Mouse (Mus musculus): Measurements from ENCODE around the gene Miga1. TPM values are rescaled to one million over a fixed set of nuclear protein-coding genes. Genes with fewer than 3 reads are reported as not detected.

Gene Miga1
- polyA plus RNA-seq, 1 experiment from 2014 or later = 19.4 TPM

DNA sequence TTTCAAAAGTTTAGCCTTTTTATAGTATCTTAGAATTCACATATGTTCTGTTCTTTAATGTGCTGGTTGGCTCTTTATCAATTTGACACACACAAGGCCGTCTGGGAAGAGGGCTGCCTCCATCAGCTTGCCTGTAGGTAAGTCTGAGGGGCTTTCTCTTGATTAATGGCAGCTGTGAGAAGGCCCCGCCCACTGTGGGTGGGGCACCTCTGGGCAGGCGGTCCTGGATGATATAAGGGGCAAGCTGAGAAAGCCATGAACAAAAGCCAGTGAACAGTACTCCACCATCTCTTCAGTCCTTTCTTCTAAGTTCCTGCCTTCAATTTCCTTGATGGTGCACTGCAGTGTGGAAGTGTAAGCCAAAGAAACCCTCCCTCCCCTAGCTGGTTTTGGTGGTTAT is 58.1 kb downstream of the Miga1 start:
- Histone ChIP-seq H3K36me3 (ENCODE audit: control insufficient read depth, insufficient read depth, low read length) (peaks cover 51% of the 10 kb centered on the region), H3K4me3 (ENCODE audit: low read depth, low read length) (no peak overlapping the region)

DNA sequence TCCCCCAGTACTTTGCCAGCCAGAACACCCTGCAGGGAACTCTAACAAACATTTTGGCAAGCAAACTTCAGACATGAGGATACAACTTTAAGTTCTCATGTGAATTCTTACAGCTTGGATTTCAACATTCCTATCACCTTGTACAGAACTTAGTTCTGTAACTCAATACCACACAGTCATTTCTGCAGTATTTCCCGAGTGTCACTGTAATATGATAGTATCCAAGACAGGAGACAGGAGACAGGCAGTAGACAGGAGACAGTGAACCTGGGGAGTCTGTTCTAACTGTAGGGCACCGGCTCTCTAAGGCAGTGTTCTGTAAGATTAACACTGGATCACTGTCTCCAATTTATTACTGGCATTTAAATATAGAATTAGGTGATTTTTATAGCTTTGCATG is 61.8 kb downstream of the Miga1 start:
- Histone ChIP-seq H3K9ac (ENCODE audit: low read length) (no peak overlapping the region), H3K4me3 (ENCODE audit: low read depth, low read length) (no peak overlapping the region), H3K27ac (ENCODE audit: low read depth, low read length) (no peak overlapping the region), H3K36me3 (ENCODE audit: control insufficient read depth, insufficient read depth, low read length) (peaks cover 41% of the 10 kb centered on the region), H3K4me1 (ENCODE audit: control insufficient read depth, insufficient read depth, low read length) (no peaks in the 10 kb centered on the region), H3K9me3 (replicated peaks; ENCODE audit: control insufficient read depth, low read length) (no peaks in the 10 kb centered on the region), H3K27me3 (replicated peaks; ENCODE audit: control insufficient read depth, insufficient read depth, low read length) (no peaks in the 10 kb centered on the region), H3K4me2 (ENCODE audit: low read length) (no peak overlapping the region)
- DNase-seq (ENCODE audit: low spot score) (no peak), ATAC-seq (no peak)
- 84% methylated on average over 2 of the region's 2 CpGs for WGBS

More for the DNA sequence above, 58.1 kb downstream of the Miga1 start:
- no peak for DNase-seq (ENCODE audit: low spot score)
- Histone ChIP-seq H3K9me3 (replicated peaks; ENCODE audit: control insufficient read depth, low read length) (no peaks in the 10 kb centered on the region), H3K27ac (ENCODE audit: low read depth, low read length) (no peak overlapping the region), H3K9ac (ENCODE audit: low read length) (no peak overlapping the region), H3K4me1 (ENCODE audit: control insufficient read depth, insufficient read depth, low read length) (no peaks in the 10 kb centered on the region), H3K4me2 (ENCODE audit: low read length) (no peak overlapping the region), H3K27me3 (replicated peaks; ENCODE audit: control insufficient read depth, insufficient read depth, low read length) (no peaks in the 10 kb centered on the region)
- WGBS = 46% methylated on average over 3 of the region's 3 CpGs
- no peak for ATAC-seq

DNA sequence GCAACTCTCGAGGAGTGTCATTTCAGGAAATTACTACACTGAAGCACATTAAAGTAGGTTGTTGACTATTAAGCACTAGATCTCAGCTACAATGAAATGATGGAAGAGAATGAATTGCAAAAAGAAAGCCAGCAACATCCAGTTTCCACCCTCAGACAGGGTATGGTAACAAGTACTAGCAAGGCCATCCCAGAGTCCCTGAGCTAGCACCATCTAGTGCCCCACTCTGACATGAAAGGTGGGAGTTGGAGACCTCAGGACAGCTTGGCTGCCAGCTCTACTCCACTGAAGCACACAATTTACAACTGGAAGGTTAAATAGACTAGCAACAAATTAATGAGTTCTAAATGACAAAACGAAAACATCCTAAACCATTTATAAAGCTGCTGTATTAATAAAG is 62.3 kb downstream of the Miga1 start:
- H3K27ac ChIP-seq (ENCODE audit: low read depth, low read length) = no peak overlapping the region

DNA sequence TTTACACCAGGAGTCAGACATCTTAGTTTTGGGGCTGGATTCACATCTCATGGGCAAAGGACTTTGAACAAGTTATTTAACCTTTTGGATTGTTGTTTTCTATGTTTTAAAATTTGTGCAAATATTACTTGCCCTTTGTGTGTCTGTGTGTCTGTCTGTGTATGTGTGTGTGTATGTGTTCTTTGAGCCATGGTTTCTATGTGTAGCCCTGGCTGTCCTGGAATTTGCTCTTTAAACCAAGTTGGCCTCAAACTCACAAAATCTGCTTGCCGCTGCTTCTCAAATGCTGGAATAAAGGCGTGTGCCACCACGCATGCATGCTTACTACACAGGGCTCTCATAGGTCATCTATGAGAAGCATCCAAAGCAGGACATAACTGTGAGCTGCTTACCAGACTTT is 63.3 kb downstream of the Miga1 start:
- Histone ChIP-seq H3K27ac (ENCODE audit: low read depth, low read length) (no peak overlapping the region), H3K4me2 (ENCODE audit: low read length) (no peak overlapping the region), H3K9me3 (replicated peaks; ENCODE audit: control insufficient read depth, low read length) (no peaks in the 10 kb centered on the region), H3K4me1 (ENCODE audit: control insufficient read depth, insufficient read depth, low read length) (no peaks in the 10 kb centered on the region), H3K4me3 (ENCODE audit: low read depth, low read length) (no peak overlapping the region), H3K27me3 (replicated peaks; ENCODE audit: control insufficient read depth, insufficient read depth, low read length) (no peaks in the 10 kb centered on the region), H3K9ac (ENCODE audit: low read length) (no peak overlapping the region), H3K36me3 (ENCODE audit: control insufficient read depth, insufficient read depth, low read length) (peaks cover 27% of the 10 kb centered on the region)
- WGBS = 97% methylated on average over 3 of the region's 3 CpGs
- ATAC-seq = no peak
- DNase-seq (ENCODE audit: low spot score) = no peak

More for the DNA sequence above, 62.3 kb downstream of the Miga1 start:
- Histone ChIP-seq H3K27me3 (replicated peaks; ENCODE audit: control insufficient read depth, insufficient read depth, low read length) (no peaks in the 10 kb centered on the region), H3K36me3 (ENCODE audit: control insufficient read depth, insufficient read depth, low read length) (peaks cover 37% of the 10 kb centered on the region), H3K9me3 (replicated peaks; ENCODE audit: control insufficient read depth, low read length) (no peaks in the 10 kb centered on the region), H3K9ac (ENCODE audit: low read length) (no peak overlapping the region), H3K4me2 (ENCODE audit: low read length) (no peak overlapping the region), H3K4me1 (ENCODE audit: control insufficient read depth, insufficient read depth, low read length) (no peaks in the 10 kb centered on the region), H3K4me3 (ENCODE audit: low read depth, low read length) (no peak overlapping the region)
- DNase-seq (ENCODE audit: low spot score) (no peak), ATAC-seq (no peak)
- WGBS = 92% methylated on average over 2 of the region's 2 CpGs

DNA sequence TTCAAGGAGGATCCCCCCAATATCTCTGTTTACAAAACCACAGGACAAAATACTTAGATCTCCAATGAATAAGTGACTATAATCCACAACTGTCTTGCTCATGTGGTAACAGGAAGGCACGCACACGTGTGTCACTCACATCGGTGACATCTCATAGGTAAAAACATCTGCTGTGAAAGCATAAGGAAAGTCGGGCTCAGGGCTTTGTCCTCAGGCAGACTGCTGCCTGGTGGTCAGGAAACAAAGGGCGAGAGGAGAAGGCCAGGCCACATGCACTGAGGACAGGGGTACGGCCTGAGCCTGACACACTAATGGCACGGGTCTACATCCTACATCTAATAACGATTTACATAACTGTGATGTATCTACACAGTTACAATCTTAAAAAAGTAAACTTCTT is 65.2 kb downstream of the Miga1 start:
- Histone ChIP-seq H3K4me2 (ENCODE audit: low read length) (no peak overlapping the region), H3K4me3 (ENCODE audit: low read depth, low read length) (no peak overlapping the region), H3K9ac (ENCODE audit: low read length) (no peak overlapping the region), H3K27me3 (replicated peaks; ENCODE audit: control insufficient read depth, insufficient read depth, low read length) (no peaks in the 10 kb centered on the region), H3K4me1 (ENCODE audit: control insufficient read depth, insufficient read depth, low read length) (no peaks in the 10 kb centered on the region), H3K9me3 (replicated peaks; ENCODE audit: control insufficient read depth, low read length) (no peaks in the 10 kb centered on the region), H3K36me3 (ENCODE audit: control insufficient read depth, insufficient read depth, low read length) (peaks cover 17% of the 10 kb centered on the region), H3K27ac (ENCODE audit: low read depth, low read length) (no peak overlapping the region)
- DNase-seq (ENCODE audit: low spot score) (no peak), ATAC-seq (no peak)
- 79% methylated on average over 8 of the region's 8 CpGs for WGBS

DNA sequence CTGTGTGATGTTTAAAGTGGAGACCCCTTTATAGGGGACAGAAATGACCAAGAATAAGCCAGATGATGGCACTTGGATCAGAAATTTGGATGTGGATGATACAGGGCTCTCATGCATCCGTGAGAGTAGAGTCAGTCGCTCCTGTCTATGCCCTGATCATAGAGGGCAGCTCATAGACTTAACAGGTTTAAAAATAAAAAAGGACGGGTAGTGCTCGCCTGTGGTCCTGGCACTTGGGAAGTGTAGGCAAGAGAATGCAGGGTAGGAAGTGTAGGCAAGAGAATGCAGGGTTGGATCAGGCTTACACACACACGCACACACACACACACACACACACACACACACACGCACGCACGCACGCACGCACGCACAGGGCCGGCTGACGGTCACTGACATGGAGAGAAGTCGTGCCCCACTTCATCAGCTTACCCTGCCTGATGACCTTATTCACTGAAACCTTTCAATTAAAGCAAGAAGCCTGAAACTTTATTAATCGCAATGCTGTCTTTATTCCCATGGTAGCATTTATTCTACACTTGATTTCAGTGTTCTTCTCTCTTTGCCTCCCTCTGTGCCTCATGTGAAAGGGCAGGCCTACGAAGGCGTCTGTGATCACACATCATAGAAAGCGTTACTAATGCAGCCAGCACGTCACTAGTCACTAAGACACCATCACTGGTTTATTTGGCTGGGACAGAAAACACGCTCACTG is 67.1 kb downstream of the Miga1 start:
- no peak overlapping the region for H3K4me2 ChIP-seq (ENCODE audit: low read length)
- H3K27me3 ChIP-seq (replicated peaks; ENCODE audit: control insufficient read depth, insufficient read depth, low read length) = no peaks in the 10 kb centered on the region
- H3K36me3 ChIP-seq (ENCODE audit: control insufficient read depth, insufficient read depth, low read length) = peaks cover 17% of the 10 kb centered on the region
- DNase-seq (ENCODE audit: low spot score) (no peak), ATAC-seq (no peak)
- H3K4me1 ChIP-seq (ENCODE audit: control insufficient read depth, insufficient read depth, low read length) = no peaks in the 10 kb centered on the region
- H3K9ac ChIP-seq (ENCODE audit: low read length) = no peak overlapping the region
- WGBS = 87% methylated on average over 20 of the region's 20 CpGs
- no peaks in the 10 kb centered on the region for H3K9me3 ChIP-seq (replicated peaks; ENCODE audit: control insufficient read depth, low read length)
- no peak overlapping the region for H3K4me3 ChIP-seq (ENCODE audit: low read depth, low read length)
- no peak overlapping the region for H3K27ac ChIP-seq (ENCODE audit: low read depth, low read length)

DNA sequence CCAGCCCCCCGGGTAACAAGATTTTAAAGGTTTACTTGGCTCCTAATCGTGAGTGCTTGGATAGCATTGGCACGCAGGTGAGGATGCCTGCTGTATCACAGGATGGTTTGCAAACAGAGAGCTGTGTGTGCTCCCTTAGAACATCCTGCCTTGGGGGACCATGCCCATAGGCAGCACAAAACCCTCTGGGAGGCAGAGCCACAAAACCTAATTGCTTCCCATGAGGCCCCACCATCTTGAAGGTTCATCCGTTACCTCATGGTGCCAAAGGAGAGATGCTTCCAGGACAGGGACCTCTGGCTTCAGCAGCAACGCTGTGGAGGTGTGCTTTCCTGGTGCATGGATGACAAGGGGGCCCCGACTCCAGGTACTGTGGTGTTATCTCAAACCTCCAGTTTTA is 68.3 kb downstream of the Miga1 start:
- H3K4me3 ChIP-seq (ENCODE audit: low read depth, low read length) = no peak overlapping the region
- H3K4me1 ChIP-seq (ENCODE audit: control insufficient read depth, insufficient read depth, low read length) = no peaks in the 10 kb centered on the region
- no peaks in the 10 kb centered on the region for H3K9me3 ChIP-seq (replicated peaks; ENCODE audit: control insufficient read depth, low read length)
- 85% methylated on average over 6 of the region's 6 CpGs for WGBS
- ATAC-seq (no peak), DNase-seq (ENCODE audit: low spot score) (no peak)
- no peaks in the 10 kb centered on the region for H3K27me3 ChIP-seq (replicated peaks; ENCODE audit: control insufficient read depth, insufficient read depth, low read length)
- H3K36me3 ChIP-seq (ENCODE audit: control insufficient read depth, insufficient read depth, low read length) = peaks cover 13% of the 10 kb centered on the region
- no peak overlapping the region for H3K9ac ChIP-seq (ENCODE audit: low read length)
- H3K4me2 ChIP-seq (ENCODE audit: low read length) = no peak overlapping the region
- no peak overlapping the region for H3K27ac ChIP-seq (ENCODE audit: low read depth, low read length)

DNA sequence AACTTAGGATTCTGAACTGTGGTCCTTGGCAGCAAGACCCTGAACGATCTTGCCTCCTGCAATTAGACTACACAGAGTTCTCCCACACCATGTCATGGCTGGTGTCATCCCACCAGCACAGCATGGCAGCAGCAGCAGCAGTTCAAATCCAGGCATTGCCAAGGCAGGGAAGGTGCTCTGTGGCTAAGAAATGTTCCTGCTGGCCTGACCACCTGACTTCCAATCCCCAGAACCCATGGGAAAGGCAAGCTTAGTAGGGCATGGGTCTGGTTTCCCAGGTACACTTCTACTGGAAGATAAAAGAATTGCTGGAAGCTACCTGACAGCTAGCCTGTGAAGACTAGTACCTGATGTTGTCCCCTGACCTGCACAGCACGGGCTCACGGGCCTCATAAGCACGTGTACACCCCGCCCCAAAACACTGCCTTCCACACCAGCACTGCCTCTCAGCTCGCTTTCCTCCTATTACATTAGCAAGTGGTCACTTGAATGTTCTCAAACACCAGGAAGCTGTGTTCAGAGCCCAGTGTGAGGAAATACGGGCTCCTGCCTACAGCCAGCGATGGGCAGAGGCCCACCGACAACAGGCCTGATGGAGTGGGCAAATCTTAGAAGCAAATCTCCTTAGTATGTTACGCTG is 69.0 kb downstream of the Miga1 start:
- ATAC-seq = no peak
- Histone ChIP-seq H3K4me1 (ENCODE audit: control insufficient read depth, insufficient read depth, low read length) (no peaks in the 10 kb centered on the region), H3K9ac (ENCODE audit: low read length) (no peak overlapping the region), H3K36me3 (ENCODE audit: control insufficient read depth, insufficient read depth, low read length) (peaks cover 7% of the 10 kb centered on the region), H3K9me3 (replicated peaks; ENCODE audit: control insufficient read depth, low read length) (no peaks in the 10 kb centered on the region), H3K27me3 (replicated peaks; ENCODE audit: control insufficient read depth, insufficient read depth, low read length) (0 out of 2 replicates have a peak, but pooled peaks cover 4% of the 10 kb centered on the region), H3K4me2 (ENCODE audit: low read length) (no peak overlapping the region), H3K4me3 (ENCODE audit: low read depth, low read length) (no peak overlapping the region), H3K27ac (ENCODE audit: low read depth, low read length) (no peak overlapping the region)
- 89% methylated on average over 10 of the region's 10 CpGs for WGBS
- no peak for DNase-seq (ENCODE audit: low spot score)

DNA sequence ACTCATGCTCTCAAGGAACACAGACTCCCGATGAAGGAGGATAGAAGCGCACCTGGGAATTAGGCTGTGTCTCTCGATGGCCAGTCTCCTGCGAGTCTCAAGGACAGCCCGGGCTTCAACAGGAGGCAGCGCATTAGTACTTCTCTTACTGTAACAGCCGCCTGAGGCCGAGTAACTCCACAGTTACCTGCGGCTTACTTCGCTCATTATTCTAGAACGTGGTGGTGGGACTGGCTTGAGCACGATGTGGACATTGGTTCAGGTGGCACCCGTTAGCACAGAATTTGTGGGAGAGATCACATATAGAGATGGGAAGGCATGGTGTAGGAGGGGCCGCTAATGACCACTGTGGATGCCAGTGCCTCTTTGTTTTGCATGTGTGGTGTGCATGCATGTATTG is 72.1 kb downstream of the Miga1 start:
- no peak for DNase-seq (ENCODE audit: low spot score)
- no peak overlapping the region for H3K9ac ChIP-seq (ENCODE audit: low read length)
- WGBS = 94% methylated on average over 14 of the region's 14 CpGs
- H3K4me2 ChIP-seq (ENCODE audit: low read length) = no peak overlapping the region
- no peak overlapping the region for H3K4me3 ChIP-seq (ENCODE audit: low read depth, low read length)
- peaks cover 18% of the 10 kb centered on the region for H3K27me3 ChIP-seq (replicated peaks; ENCODE audit: control insufficient read depth, insufficient read depth, low read length)
- no peaks in the 10 kb centered on the region for H3K9me3 ChIP-seq (replicated peaks; ENCODE audit: control insufficient read depth, low read length)
- H3K27ac ChIP-seq (ENCODE audit: low read depth, low read length) = no peak overlapping the region
- no peaks in the 10 kb centered on the region for H3K4me1 ChIP-seq (ENCODE audit: control insufficient read depth, insufficient read depth, low read length)
- no peak for ATAC-seq
- no peaks in the 10 kb centered on the region for H3K36me3 ChIP-seq (ENCODE audit: control insufficient read depth, insufficient read depth, low read length)

Measured in forebrain, embryonic 14.5 days (tissue).